Mouse (Mus musculus): ENCODE measurements around the gene Acsbg1. TPM values are rescaled to one million over a fixed set of nuclear protein-coding genes. Genes with fewer than 3 reads are reported as not detected.
"Not testable (repeated sequence)": the region's sequence is repeated elsewhere in the genome, so short reads cannot be mapped to it uniquely, and the experiment has no call there.

Gene Acsbg1
- polyA plus RNA-seq, 1 experiment from 2014 or later, result 7.4 TPM

DNA sequence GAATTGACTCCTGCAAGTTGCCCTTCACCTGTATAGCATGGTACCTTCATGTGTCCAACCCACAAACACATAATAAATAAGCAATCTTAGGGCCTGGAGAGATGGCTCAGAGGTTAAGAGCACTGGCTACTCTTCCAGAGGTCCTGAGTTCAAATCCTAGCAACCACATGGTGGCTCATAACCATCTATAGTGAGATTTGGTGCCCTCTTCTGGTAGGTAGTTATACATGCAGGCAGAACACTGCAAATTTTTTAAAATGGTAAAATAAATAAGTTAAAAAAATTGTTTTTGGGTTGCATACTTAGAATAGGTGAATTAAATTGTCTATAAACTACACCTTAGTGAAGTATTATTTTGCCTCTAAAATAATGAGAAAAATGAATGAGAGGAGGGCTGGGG lies 30.8 kb downstream of the Acsbg1 start:
- H3K27ac ChIP-seq (replicated peaks), result no peak overlapping the region
- no peaks in the 10 kb centered on the region for H3K9me3 ChIP-seq (replicated peaks)
- no peaks in the 10 kb centered on the region for H3K27me3 ChIP-seq (ENCODE audit: low read depth, poor library complexity, severe bottlenecking)
- no peaks in the 10 kb centered on the region for H3K36me3 ChIP-seq
- no peak for DNase-seq (ENCODE audit: low spot score)
- H3K4me1 ChIP-seq, result no peaks in the 10 kb centered on the region
- H3K4me3 ChIP-seq, result no peak overlapping the region

DNA sequence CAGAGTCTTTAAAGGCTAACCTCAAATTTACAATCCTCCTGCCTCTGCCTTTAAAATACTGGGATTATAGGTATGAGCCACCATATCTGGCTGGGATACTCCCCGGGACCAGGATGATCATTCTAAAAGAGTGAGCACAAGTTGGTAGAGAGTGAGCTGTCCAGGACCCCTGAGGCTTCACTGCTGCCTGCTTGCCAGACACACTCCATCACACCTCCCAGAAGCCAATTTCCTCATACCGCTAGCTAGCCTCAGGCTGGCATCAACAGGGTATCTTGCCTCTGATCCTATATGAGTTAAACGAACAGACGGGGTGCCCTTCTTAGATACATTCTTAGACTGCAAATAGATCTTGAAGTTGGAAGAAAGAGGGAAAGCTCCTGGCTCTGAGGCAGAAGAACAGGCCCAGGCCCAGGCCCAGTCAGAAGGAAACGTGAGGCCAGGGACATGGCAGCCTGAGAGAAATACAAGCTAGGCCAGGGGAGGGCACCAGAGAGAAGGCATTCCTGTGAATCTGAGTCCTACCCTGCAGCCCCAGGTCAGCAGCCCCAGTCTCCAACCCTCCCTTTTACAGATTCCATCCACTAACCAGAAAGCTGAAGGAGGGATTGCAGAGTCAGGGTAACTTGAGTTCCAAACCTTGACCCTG lies 31.9 kb downstream of the Acsbg1 start:
- no peak for DNase-seq (ENCODE audit: low spot score)
- Histone ChIP-seq H3K4me1 (no peaks in the 10 kb centered on the region), H3K27ac (replicated peaks) (no peak overlapping the region), H3K4me3 (no peak overlapping the region), H3K9me3 (replicated peaks) (no peaks in the 10 kb centered on the region), H3K27me3 (ENCODE audit: low read depth, poor library complexity, severe bottlenecking) (no peaks in the 10 kb centered on the region), H3K36me3 (no peaks in the 10 kb centered on the region)
- 80% methylated on average over 5 of the region's 5 CpGs for WGBS

DNA sequence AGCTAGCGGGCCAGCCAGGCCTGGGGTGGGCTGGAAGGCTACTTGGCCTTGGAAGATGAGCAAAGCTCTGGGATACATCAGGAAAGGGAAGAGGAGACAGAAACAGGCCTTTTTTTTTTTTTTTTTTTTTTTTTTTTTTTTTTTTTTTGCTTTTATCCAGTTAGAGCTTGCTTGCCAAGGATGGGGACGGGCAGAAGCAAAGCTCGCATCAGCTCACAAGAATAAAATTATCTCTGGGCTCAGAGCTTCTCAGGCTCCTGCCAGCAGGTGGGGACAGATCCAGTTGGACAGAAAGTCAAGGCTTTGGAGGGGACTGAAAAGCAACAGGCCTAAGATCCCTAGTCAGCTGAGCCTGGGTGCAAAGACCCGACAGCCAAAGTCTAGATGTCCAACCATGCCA lies 32.9 kb downstream of the Acsbg1 start:
- Histone ChIP-seq H3K27ac (replicated peaks) (no peak overlapping the region), H3K9me3 (replicated peaks) (no peaks in the 10 kb centered on the region), H3K36me3 (no peaks in the 10 kb centered on the region), H3K4me1 (no peaks in the 10 kb centered on the region), H3K27me3 (ENCODE audit: low read depth, poor library complexity, severe bottlenecking) (no peaks in the 10 kb centered on the region), H3K4me3 (no peak overlapping the region)
- no peak for DNase-seq (ENCODE audit: low spot score)
- 97% methylated on average over 4 of the region's 4 CpGs for WGBS

DNA sequence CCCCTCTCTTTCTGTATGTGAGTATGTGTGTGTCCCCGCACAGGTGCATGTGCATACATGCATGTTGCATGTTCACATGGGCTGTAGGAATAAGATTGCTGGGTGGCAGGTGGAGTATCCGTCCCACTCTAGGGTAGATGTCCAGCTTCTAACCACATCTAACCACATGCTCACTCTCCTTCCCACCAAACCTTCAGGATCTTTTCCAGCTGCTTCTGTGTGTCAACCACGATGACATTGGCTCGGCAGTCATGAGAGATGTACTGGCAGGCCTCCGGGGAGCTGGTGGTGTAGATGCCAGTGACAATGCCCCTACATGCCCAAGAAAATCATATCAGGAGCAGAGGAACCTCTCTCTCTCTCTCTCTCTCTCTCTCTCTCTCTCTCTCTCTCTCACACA lies 34.4 kb downstream of the Acsbg1 start:
- Histone ChIP-seq H3K4me3 (no peak overlapping the region), H3K4me1 (no peaks in the 10 kb centered on the region), H3K9me3 (replicated peaks) (no peaks in the 10 kb centered on the region), H3K36me3 (no peaks in the 10 kb centered on the region), H3K27ac (replicated peaks) (no peak overlapping the region), H3K27me3 (ENCODE audit: low read depth, poor library complexity, severe bottlenecking) (no peaks in the 10 kb centered on the region)
- DNase-seq (ENCODE audit: low spot score), result no peak
- WGBS, result 92% methylated on average over 5 of the region's 5 CpGs

DNA sequence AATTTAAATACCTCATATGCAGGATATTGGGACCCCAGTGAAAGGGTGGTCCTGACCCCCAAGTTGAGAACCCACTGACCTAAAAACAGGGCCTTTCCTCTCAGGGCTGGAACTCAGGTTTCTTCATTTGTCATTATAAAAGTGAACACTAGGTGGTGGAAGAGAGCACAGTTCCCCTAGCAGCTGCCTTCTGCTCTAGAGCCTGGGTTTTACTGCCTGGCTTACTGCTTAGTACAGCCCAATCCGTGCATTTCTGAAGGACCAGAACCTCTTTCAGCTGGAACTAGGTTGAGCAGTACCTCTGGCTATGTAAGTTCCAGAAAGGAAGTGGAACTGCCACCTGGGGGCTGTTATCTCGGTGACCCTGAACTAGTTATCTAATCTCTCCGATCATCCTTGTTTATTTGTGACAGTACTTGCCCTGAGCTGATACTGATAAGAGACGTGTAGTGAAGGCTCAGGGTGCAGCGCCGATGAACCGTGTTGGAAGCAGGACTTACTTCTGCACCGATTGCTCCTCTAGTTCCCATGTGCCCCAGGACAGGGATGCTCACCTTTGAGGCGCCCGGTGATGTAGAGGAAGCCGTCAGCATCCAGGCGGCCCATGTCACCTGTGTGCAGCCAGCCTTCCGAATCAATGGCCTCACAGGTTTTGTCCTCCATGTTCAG lies 47.4 kb downstream of the Acsbg1 start:
- H3K4me1 ChIP-seq, result peaks cover 1% of the 10 kb centered on the region; the same call in 1 of the 2 replicates
- peak; percentile 22 for DNase-seq (ENCODE audit: low spot score)
- H3K9me3 ChIP-seq (replicated peaks), result no peaks in the 10 kb centered on the region
- no peak overlapping the region for H3K27ac ChIP-seq (replicated peaks)
- no peaks in the 10 kb centered on the region for H3K27me3 ChIP-seq (ENCODE audit: low read depth, poor library complexity, severe bottlenecking)
- 73% methylated on average over 13 of the region's 13 CpGs for WGBS
- no peak overlapping the region for H3K4me3 ChIP-seq
- no peaks in the 10 kb centered on the region for H3K36me3 ChIP-seq

DNA sequence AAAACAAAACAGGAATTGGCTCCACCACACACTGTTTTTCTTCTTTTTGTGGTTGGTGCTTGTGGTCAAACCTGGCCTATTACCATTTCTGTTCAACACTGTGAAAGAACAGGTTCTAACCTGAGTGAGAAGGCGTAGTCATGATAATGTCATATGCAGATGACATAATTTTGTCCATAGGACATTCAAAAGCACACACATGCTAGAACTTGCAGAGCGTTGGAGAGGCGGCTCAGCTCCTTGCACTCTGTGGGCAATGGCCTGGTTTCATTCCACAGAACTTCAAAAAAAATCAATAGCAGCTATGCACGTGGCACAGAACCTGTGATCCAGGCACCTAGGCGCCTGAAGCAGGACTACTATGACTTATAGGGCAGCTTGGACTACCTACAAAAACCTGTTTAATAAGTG lies 48.9 kb downstream of the Acsbg1 start:
- WGBS, result 89% methylated on average over 5 of the region's 5 CpGs
- DNase-seq (ENCODE audit: low spot score), result no peak
- Histone ChIP-seq H3K27ac (replicated peaks) (no peak overlapping the region), H3K36me3 (no peaks in the 10 kb centered on the region), H3K4me3 (no peak overlapping the region), H3K4me1 (peaks cover 5% of the 10 kb centered on the region; the same call in 1 of the 2 replicates), H3K9me3 (replicated peaks) (no peaks in the 10 kb centered on the region), H3K27me3 (ENCODE audit: low read depth, poor library complexity, severe bottlenecking) (no peaks in the 10 kb centered on the region)

DNA sequence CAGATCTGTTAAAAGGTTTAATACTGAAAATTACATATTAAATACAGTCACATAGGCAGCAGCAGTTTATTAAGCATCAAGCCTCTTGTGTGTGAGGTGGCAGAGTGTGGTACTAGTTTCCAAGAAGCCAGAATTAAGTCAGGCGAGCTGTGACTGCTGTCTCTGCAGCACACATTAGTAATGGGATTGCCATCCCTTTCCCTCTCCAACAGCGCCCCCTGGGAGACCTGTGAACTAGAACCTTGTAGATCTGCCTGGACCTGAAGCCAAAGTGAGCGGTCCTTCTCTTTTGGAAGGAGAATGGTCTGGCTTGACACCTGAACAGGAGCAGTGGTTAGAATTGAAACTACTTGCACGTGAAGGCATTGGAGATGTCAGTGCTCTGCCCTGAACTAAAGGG lies 56.8 kb downstream of the Acsbg1 start:
- 57% methylated on average over 4 of the region's 4 CpGs for WGBS
- Histone ChIP-seq H3K27ac (replicated peaks) (no peak overlapping the region), H3K36me3 (peaks cover 53% of the 10 kb centered on the region), H3K27me3 (ENCODE audit: low read depth, poor library complexity, severe bottlenecking) (no peaks in the 10 kb centered on the region), H3K9me3 (replicated peaks) (no peaks in the 10 kb centered on the region), H3K4me1 (peaks cover 12% of the 10 kb centered on the region), H3K4me3 (no peak overlapping the region)
- DNase-seq (ENCODE audit: low spot score), result peak; percentile 56

DNA sequence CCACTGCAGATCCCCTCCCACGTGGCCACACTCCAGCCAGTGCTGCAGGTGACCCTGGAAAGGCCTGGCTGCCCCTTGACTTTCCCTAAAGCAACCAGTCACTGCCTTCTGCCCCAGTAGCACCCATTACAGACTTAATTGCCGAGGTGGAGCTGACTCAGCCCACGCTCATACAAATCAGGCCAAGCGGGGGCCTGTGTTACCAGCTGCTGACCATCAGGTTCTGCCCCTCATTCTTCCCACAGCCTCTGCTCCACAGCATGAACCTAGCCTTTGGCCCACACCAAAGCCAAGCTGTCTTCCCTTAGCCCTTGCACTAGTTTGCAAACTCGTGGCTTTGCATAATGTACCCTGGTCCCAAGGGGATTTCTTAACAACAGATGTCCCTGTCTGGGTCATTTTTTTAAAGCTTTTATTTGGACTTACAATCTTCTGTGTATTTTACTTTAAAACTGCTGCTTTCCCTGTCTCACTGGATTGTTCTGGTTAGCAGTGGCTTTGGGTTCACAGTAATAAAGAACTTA lies 57.5 kb downstream of the Acsbg1 start:
- no peaks in the 10 kb centered on the region for H3K27me3 ChIP-seq (ENCODE audit: low read depth, poor library complexity, severe bottlenecking)
- H3K27ac ChIP-seq (replicated peaks), result no peak overlapping the region
- WGBS, result 88% methylated on average over 5 of the region's 5 CpGs
- peaks cover 60% of the 10 kb centered on the region for H3K36me3 ChIP-seq
- DNase-seq (ENCODE audit: low spot score), result no peak
- H3K4me3 ChIP-seq, result no peak overlapping the region
- H3K9me3 ChIP-seq (replicated peaks), result no peaks in the 10 kb centered on the region
- H3K4me1 ChIP-seq, result peaks cover 10% of the 10 kb centered on the region

DNA sequence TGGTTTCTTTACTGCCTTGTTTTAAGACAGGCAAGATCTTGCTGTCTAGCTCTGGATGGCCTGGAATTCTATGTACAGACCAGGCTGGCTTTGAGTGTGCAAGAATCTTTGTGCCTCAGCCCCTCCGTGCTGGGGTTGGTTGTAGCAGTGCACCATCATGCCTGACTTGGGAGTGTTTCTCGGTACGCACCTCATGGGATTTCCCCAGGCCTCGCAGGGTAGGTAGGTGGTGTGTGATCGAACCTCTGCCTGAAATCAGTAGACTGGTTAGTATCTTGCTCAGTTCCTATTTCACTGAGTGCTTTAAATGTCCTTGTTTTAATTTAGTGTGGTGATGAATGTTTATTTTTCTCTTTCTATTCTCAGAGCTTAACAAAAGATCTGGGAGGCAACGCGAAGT lies 58.8 kb downstream of the Acsbg1 start:
- 71% methylated on average over 7 of the region's 7 CpGs for WGBS
- H3K36me3 ChIP-seq, result peaks cover 72% of the 10 kb centered on the region

DNA sequence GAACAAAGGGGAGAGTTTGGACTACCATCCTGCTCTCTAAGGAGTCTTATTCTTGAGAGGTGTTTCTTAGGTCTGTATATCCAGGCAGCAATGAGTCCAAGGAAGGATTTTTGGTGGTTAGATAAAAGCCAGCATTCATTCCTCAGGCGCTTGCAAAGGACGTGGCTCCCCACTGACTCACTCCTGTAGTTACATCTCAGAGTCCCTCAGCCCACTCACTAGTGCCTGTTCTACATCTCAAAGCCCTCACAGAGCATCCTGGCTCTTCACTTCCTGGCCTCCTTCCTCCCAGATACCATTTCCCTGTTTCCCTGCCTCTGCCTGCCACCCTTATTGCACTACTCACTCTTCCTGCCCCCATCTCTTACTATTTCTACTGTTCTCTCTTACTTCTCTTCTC lies 59.3 kb downstream of the Acsbg1 start:
- DNase-seq (ENCODE audit: low spot score), result no peak
- Histone ChIP-seq H3K36me3 (peaks cover 78% of the 10 kb centered on the region), H3K4me1 (peaks cover 8% of the 10 kb centered on the region; the same call in 1 of the 2 replicates), H3K27ac (replicated peaks) (no peak overlapping the region), H3K27me3 (ENCODE audit: low read depth, poor library complexity, severe bottlenecking) (no peaks in the 10 kb centered on the region), H3K4me3 (no peak overlapping the region), H3K9me3 (replicated peaks) (no peaks in the 10 kb centered on the region)
- 71% methylated on average over 2 of the region's 2 CpGs for WGBS

More for the DNA sequence above, 58.8 kb downstream of the Acsbg1 start:
- DNase-seq (ENCODE audit: low spot score), result no peak
- no peak overlapping the region for H3K4me3 ChIP-seq
- H3K27ac ChIP-seq (replicated peaks), result no peak overlapping the region; the same call in 1 of the 2 replicates
- H3K27me3 ChIP-seq (ENCODE audit: low read depth, poor library complexity, severe bottlenecking), result no peaks in the 10 kb centered on the region
- H3K4me1 ChIP-seq, result peaks cover 8% of the 10 kb centered on the region; the same call in 1 of the 2 replicates
- no peaks in the 10 kb centered on the region for H3K9me3 ChIP-seq (replicated peaks)

DNA sequence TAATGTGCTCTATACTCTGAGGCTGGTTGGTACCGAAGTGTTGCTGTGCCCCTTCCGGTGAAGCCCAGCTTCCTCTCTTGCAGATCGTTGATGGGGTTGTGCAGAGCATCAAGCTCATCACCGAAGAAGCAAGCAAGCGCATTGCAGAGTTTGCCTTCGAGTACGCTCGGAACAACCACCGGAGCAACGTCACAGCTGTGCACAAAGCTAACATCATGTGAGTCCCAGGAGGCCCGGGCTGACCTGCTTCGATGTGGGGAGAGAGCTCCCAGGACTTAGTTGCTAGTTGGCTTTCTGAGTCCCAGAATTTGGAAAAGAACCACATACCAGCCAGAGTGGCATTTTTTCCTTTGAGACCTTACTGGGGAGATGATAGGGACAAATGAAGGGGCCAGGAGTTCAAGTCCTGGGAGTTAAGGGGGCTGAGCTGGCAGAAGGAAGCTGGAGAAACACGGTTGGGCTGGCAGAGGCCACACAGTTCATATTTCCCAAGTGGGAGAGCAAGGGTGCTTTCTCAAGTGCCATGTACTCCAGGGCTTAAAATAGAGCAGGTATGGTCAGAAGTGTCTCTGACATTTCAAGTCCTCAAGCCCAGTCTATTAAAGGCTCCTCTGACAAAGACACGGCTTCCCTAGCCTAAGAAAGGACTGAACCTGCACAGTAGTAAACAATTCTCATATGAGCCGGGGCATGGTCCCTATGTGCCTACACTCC lies 64.8 kb downstream of the Acsbg1 start:
- 96% methylated on average over 15 of the region's 15 CpGs for WGBS
- H3K27me3 ChIP-seq (ENCODE audit: low read depth, poor library complexity, severe bottlenecking), result no peaks in the 10 kb centered on the region
- no peak overlapping the region for H3K4me3 ChIP-seq
- H3K36me3 ChIP-seq, result peaks cover 98% of the 10 kb centered on the region
- no peaks in the 10 kb centered on the region for H3K4me1 ChIP-seq
- no peak overlapping the region for H3K27ac ChIP-seq (replicated peaks)
- no peak for DNase-seq (ENCODE audit: low spot score)
- H3K9me3 ChIP-seq (replicated peaks), result no peaks in the 10 kb centered on the region

DNA sequence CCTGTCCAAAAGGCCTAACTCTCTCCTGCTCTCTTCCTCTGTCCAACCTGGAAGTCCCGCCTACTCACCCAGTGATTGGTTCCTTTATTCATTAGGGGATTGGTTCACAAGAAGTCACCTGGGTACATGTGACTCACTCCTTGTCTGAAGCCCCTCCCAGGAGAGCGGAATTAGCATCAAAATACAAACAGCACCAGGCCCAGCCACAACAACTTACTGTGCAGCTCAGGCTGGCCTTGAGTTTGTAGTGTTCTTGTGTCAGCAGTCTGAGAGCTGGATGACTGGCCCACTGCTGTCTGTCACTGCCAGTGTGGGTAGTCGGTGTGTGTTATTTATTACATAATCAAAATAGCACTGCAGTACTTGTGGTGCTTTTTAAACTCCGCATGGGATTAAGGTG lies 68.0 kb downstream of the Acsbg1 start:
- H3K27me3 ChIP-seq (ENCODE audit: low read depth, poor library complexity, severe bottlenecking); DNase-seq (ENCODE audit: low spot score); H3K4me1 ChIP-seq; H3K4me3 ChIP-seq; H3K9me3 ChIP-seq (replicated peaks); H3K27ac ChIP-seq (replicated peaks): not testable (repeated sequence)
- WGBS, result 73% methylated on average over 4 of the region's 4 CpGs
- H3K36me3 ChIP-seq, result peaks cover 94% of the 10 kb centered on the region

DNA sequence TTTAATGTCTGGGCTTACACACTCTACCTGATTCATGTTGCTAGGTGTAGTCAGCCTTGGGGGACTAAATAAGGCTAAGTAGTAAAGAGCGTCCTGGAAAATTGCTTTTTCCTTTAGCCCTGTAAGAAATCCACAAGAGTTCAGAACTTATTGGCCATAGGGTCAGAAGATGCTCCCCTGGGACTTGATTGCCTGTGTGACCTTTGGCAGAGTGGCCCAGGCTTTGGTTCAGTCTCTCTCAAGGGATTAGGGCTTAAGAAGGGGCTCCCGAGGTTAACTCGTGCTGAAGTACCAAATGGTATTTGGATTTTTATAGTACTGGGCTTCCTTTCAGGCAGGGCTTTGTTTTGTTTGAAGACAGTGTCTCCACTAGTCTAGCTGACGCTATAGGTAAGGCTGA lies 73.8 kb downstream of the Acsbg1 start:
- H3K27ac ChIP-seq (replicated peaks), result no peak overlapping the region
- peak overlapping the region; percentile 89 for H3K4me3 ChIP-seq
- 56% methylated on average over 4 of the region's 4 CpGs for WGBS
- H3K4me1 ChIP-seq, result peaks cover 20% of the 10 kb centered on the region
- H3K36me3 ChIP-seq, result peaks cover 37% of the 10 kb centered on the region
- H3K27me3 ChIP-seq (ENCODE audit: low read depth, poor library complexity, severe bottlenecking), result no peaks in the 10 kb centered on the region
- no peak for DNase-seq (ENCODE audit: low spot score)
- no peaks in the 10 kb centered on the region for H3K9me3 ChIP-seq (replicated peaks)
